Mouse (Mus musculus) left cerebral cortex, adult 18-20 months (tissue): ENCODE results near the gene B4gat1. TPM values are rescaled to one million over a fixed set of nuclear protein-coding genes. Genes with fewer than 3 reads are reported as not detected.
"Not testable (repeated sequence)": the region's sequence is repeated elsewhere in the genome, so short reads cannot be mapped to it uniquely, and the experiment has no call there.

Experiments used
- DNase-seq, 2 experiments: peaks; one replicate each; pipeline ENCODE4 v3.0.0; 2021 to 2022; ENCODE audit warnings: low spot score in 2 of 2, mixed read lengths in 1 of 2
- total RNA-seq, 2 experiments: library from RNA; stranded (reverse); gene quantifications; 2 replicates each; pipeline ENCODE4 v1.2.3; 2021

B4gat1 gene
- total RNA-seq, 2 experiments from 2014 or later = 118 to 120 TPM

GRCm38 (mm10) chr19:5082005-5082404, 43.4 kb downstream of the B4gat1 start:
- no peak for DNase-seq

GRCm38 (mm10) chr19:5082596-5082995, 44.0 kb downstream of the B4gat1 start:
- DNase-seq = no peak

GRCm38 (mm10) chr19:5083961-5084833, 45.6 kb downstream of the B4gat1 start:
- no peak for DNase-seq

GRCm38 (mm10) chr19:5084834-5085144, 46.2 kb downstream of the B4gat1 start:
- no peak for DNase-seq

- peak; percentile 63 to 73 for DNase-seq
These were observed 46.7 kb downstream of the B4gat1 start, which contains the start of gene Tmem151a for GRCm38 (mm10) chr19:5085145-5085863. TSS of gene Tmem151a (minus strand) at chr19:5085531.

- DNase-seq = not testable (repeated sequence)
These were observed 47.9 kb downstream of the B4gat1 start for GRCm38 (mm10) chr19:5086533-5086932.

GRCm38 (mm10) chr19:5087884-5088728, 49.5 kb downstream of the B4gat1 start, which contains the start of gene Yif1a:
TSS of gene Yif1a (plus strand) at chr19:5088538.
- DNase-seq = peak; percentile 87 to 93

- DNase-seq = no peak
These were observed 50.7 kb downstream of the B4gat1 start for GRCm38 (mm10) chr19:5089324-5089723.

Other genes with a start within 250 kb of the B4gat1 start
- gene Rbm4, start 244.9 kb upstream of the B4gat1 start, total RNA-seq = 100 to 1,000 TPM; 115 to 118 TPM
- gene Gm21992, start 227.2 kb upstream of the B4gat1 start, total RNA-seq = 10 to 100 TPM; 28.4 to 39.1 TPM
- 10 to 100 TPM; 37.6 to 60.4 TPM for gene Rbm14, start 227.2 kb upstream of the B4gat1 start, total RNA-seq
- 10 to 100 TPM; 28.9 to 33.8 TPM for gene Ccs, start 199.5 kb upstream of the B4gat1 start, total RNA-seq
- 1 to 10 TPM; 2.2 to 2.7 TPM for gene Ccdc87, start 199.5 kb upstream of the B4gat1 start, total RNA-seq
- 100 to 1,000 TPM in 1 of 2 experiments, 10 to 100 TPM in 1; 93.1 to 102 TPM for gene Ctsf, start 183.7 kb upstream of the B4gat1 start, total RNA-seq
- gene Actn3, start 160.9 kb upstream of the B4gat1 start, total RNA-seq = 1 to 10 TPM; 1.2 to 1.4 TPM
- 10 to 100 TPM; 21.4 to 25.2 TPM for gene Zdhhc24, start 160.2 kb upstream of the B4gat1 start, total RNA-seq
- gene Bbs1, start 132.2 kb upstream of the B4gat1 start, total RNA-seq = 10 to 100 TPM; 34.8 to 44.6 TPM
- 10 to 100 TPM; 35.3 to 43.1 TPM for gene Dpp3, start 110.5 kb upstream of the B4gat1 start, total RNA-seq
- 10 to 100 TPM; 25.3 to 27.0 TPM for gene Peli3, start 95.7 kb upstream of the B4gat1 start, total RNA-seq
- gene Mrpl11, start 76.7 kb upstream of the B4gat1 start, total RNA-seq = 10 to 100 TPM; 58.2 to 61.8 TPM
- gene Npas4, start 48.5 kb upstream of the B4gat1 start, total RNA-seq = 10 to 100 TPM; 19.1 to 26.0 TPM
- gene Slc29a2, start 15.0 kb upstream of the B4gat1 start, total RNA-seq = 10 to 100 TPM; 13.4 to 16.4 TPM
- 1 to 10 TPM; 6.5 to 7.6 TPM for gene AC124502.3, start 65 bp downstream of the B4gat1 start, total RNA-seq
- gene Brms1, start 2.5 kb downstream of the B4gat1 start, total RNA-seq = 10 to 100 TPM; 22.6 to 32.0 TPM
- 10 to 100 TPM; 75.4 to 75.5 TPM for gene Rin1, start 11.7 kb downstream of the B4gat1 start, total RNA-seq
- gene Cd248, start 29.3 kb downstream of the B4gat1 start, total RNA-seq = 1 to 10 TPM; 3.5 to 4.5 TPM
- 100 to 1,000 TPM; 146 to 149 TPM for gene Tmem151a, start 46.7 kb downstream of the B4gat1 start, total RNA-seq
- 10 to 100 TPM; 21.6 to 25.5 TPM for gene Yif1a, start 49.7 kb downstream of the B4gat1 start, total RNA-seq
- gene Cnih2, start 59.7 kb downstream of the B4gat1 start, total RNA-seq = 100 to 1,000 TPM; 215 to 221 TPM
- 100 to 1,000 TPM; 157 to 165 TPM for gene Rab1b, start 68.2 kb downstream of the B4gat1 start, total RNA-seq
- gene Klc2, start 79.7 kb downstream of the B4gat1 start, total RNA-seq = 100 to 1,000 TPM; 261 to 289 TPM
- 10 to 100 TPM; 57.3 to 61.0 TPM for gene Pacs1, start 234.3 kb downstream of the B4gat1 start, total RNA-seq